Mouse (Mus musculus): ENCODE measurements around the gene Pgap3.
"Not testable (repeated sequence)": the region's sequence is repeated elsewhere in the genome, so short reads cannot be mapped to it uniquely, and the experiment has no call there.

The Pgap3 gene

DNA sequence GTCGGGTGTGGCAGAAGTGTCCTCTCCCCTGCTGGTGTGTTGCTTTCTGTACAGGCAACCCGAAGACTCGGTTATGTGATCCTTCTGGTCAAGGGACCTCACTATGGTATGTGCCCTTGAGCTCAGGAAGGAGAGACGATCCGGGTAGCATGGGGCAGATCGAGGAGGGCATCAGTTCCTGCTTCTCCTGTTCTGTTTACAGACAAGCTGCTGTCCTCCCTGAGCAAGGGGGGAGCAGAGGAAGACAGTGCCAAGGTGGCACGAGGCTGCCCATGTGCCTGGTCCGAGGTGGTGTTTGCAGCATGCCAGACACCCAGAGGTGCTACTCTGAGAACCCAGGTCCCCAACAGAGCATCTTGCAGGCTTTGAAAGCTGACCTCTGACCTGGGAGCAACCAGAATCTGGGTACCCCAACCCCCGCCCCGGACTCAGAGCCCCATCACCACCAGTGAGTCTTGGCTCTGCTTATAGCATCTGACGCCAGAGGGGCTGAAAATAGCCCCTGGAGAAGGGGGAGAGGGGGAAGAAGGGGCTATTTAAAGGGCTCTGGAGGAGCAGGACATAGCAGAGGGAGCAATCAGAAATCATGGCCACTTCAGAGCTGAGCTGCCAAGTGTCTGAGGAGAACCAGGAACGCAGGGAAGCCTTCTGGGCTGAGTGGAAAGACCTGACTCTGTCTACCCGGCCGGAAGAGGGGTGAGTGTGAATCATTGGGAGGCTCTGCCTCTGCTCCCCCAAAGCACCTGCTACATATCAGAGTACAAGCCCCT, 16.8 kb downstream of the Pgap3 start, which contains the start of gene Tcap:
Gene Tcap, plus strand, starts transcription at position 551 of the 770 bp plus-strand sequence.
- DNase-seq (ENCODE audit: low spot score in 2 of 2) = no peak

DNA sequence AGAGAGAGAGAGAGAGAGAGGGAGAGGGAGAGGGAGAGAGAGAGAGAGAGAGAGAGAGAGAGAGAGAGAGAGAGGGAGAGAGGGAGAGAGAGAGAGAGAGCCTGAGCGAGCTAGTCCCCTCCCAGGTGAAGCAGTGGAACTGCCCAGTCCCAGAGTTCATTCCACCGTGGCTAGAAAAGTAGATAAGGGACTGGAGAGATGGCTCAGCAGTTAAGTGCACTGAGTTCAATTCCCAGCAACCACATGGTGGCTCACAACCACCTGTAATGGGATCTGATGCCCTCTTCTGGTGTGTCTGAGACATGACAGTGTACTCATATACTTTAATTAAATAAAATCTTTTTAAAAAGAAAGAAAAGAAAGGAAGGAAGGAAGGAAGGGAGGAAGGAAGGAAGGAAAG, 17.9 kb downstream of the Pgap3 start:
- DNase-seq (ENCODE audit: low spot score in 2 of 2) = not testable (repeated sequence)

DNA sequence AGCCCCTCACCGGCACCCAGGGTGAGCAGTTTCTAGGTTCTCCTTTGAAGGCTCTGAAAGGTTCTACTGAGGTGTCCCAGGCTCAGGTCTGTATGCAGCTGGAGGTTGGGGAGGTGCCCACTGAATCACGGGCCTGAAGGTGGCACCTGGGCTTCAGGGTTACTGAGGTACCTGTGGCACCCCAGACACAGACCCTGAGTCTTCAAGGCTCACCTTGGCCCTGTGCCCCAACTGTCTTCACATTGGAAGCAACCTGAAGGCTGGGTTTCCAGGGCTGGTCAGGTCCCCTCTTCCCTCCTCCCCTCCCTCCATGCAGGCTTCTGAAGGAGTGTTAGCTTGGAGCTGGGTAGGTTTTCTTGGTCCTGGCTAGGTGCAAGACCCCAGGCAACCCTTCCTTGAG, 18.6 kb downstream of the Pgap3 start:
- no peak for DNase-seq (ENCODE audit: low spot score in 2 of 2)

DNA sequence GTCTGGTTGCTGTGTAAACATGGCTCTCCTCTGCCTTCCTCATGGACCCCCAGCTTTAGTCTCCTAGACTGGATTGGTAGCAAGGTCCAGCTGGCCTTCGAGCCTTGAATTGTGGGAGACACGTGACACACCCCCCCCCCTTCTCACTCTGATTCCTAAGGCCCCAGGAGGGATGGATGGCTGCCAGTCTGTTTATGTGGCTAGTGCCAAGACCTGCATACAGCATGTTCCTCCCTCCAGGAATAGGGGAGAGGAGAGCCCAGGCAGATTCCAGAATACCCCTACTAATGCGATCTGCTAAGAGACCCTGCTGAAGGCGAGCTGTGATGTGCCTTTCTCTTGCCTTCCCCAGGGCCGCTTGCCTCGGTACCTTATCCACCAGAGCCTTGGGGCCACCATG, 20.2 kb downstream of the Pgap3 start:
- no peak for DNase-seq (ENCODE audit: low spot score in 2 of 2)

DNA sequence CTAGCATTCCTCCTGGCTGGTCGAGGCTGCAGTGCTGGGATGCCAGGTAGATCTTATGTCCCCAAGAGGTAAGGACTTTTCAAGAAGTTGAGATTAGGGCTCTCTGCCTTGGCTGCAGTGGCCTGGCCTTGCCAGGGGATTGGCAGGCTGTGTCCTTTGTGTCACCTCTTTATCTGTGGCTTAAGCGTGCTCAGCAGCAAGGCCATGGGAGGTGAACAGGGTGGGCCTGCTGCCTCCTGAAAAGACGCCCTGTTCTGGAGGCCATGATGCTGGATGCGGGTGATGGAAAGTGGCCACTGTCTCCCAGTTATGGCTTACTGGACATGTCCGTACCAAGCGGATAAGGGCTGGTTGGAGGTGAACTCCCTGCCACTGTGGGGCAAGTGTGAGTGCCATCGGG, 20.9 kb downstream of the Pgap3 start:
- no peak for DNase-seq (ENCODE audit: low spot score in 2 of 2)

DNA sequence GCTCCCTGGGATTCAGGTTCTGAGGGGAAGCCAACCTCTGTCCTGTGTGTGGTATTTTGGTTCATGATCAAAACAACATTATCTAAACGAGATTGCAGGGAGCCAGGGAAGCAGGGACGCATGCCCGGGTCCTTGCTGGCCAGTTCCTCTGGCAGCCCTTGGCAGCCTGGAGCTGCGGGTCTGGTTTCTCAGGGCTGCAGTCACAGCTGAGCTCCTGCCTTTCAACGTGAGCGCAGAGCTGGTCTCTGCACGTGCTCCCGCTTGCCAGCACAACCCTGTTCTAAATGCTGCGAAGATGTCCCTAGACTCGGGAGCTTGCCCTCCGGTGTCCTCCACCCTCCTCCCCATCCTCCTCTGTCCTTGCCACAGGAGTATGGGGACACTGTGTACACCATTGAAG, 22.5 kb downstream of the Pgap3 start:
- DNase-seq (ENCODE audit: low spot score in 2 of 2) = no peak

DNA sequence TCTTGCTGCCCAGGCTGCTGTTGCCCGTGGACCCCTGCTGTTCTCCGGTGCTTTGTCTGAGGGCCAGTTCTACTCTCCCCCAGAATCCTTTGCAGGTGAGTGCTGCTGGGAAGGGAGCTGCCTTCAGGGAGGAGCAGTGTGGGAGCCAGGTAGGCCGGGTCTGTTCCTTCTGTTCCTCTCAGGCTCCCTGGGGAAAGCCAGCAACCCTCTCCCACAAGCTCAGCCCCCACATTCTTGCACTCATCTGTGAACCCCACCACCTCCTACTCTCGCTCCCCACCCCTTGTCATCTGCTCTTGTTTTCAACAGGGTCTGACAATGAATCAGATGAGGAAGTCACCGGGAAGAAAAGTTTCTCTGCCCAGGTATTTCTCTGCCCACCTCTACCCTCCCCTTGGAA, 23.5 kb downstream of the Pgap3 start:
- no peak for DNase-seq (ENCODE audit: low spot score in 2 of 2)

DNA sequence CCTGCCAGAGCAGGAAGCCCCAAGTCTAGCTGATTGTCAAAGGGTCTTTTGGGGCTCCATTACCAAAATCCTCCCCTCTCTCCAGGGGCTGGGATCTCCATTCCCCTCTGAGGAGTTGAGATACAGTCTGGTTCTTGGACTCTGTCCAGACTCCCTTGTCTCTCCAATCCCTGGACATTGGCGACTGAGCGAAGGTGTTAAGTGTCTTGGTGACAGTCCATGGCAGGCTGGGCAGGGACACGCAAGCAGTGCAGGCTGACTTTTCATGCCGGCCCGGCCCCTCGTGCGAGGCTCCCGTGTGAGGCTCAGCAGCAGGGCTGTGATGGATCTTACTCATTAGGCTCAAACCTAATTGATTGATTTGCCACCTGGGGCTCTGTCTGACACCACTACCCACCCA, 26.0 kb downstream of the Pgap3 start:
- no peak for DNase-seq (ENCODE audit: low spot score in 2 of 2)

DNA sequence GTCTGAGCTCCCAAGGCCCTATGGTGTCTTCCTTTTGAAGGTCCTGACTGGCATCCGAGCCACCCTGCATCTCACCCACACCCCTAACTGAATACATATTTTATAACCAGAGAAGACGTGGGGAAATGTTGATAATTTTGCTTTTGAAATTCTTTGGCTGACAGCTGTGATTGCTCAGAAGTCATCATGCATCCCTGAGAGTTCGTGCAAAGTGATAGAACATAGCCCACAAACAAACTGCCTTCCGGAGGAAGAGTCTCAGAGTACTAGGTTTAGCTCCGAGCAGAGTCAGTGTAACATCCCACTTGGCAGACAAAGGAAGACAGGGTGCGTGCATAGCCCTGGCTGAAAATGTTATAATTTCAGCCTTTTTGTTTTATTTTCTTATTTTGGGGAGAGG, 27.0 kb downstream of the Pgap3 start:
- no peak for DNase-seq (ENCODE audit: low spot score in 2 of 2)

DNA sequence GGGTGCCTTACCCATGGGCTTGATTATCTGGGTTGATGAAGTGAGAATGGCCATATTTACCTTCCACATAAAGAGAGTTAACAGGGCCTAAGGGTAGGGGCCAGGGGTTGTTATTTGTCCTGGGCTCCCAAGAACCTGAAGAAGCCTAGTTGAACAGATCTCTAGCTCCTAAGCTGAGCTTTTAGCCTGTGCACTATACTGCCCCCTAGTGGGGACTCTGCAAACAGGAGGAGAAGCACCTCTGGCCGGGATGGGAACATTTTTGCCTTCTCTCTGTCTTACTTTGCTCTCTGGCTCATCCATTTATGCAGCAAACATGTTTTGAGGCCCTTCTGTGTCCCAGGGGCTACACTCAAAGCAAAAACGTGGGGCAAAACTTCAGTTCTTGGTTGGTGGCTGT, 27.9 kb downstream of the Pgap3 start:
- DNase-seq (ENCODE audit: low spot score in 2 of 2) = no peak

DNA sequence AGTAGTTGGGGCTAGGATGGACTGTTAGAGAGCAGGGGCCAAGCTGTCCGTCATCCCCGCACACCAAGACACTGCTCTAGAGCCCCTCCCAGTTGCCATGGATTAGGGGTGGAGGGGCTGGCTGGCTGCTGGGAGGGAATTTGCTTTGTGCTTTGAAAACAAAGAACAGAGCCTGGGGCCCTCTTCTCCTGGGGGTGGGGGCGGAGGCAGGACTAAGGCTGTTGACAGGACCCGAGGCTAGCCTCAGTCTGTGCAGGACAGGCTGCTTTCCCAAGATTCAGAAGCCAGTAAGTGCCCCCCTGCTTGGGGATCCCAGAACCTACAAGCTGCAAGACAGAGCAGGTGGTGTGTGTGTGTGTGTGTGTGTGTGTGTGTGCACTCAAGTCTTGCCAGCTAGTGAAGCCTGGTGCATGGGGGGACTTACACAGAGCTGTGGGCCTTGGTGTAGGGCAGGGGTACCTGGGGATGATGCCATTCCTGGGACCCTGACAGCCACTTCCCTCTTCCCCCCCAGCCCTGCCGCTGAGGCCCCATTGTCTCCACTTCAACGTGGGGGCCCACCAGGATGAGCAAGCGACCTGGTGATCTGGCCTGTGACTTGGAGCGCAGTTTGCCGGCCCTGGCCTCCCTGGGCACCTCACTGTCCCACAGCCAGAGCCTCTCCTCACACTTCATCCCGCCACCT, 28.6 kb downstream of the Pgap3 start:
- DNase-seq (ENCODE audit: low spot score in 2 of 2) = no peak

DNA sequence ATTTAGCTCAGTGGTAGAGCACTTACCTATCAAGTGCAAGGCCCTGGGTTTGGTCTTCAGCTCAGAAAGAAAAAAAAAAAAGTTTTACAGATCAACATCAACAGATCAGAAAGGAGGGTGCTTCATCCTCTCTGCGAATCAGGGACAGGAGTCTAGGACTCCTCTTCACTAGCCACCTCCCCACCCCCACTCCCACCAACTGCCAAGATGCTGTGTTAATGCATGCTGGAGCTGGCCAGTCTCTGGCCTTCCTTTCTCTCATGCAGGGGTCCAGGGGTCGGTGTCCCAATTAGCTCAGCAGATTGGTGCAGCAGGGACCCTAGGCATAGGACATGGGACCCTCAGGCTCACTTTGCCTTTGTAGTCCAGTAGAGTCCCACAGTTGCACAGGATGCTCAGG, 29.7 kb downstream of the Pgap3 start:
- DNase-seq (ENCODE audit: low spot score in 2 of 2) = no peak

DNA sequence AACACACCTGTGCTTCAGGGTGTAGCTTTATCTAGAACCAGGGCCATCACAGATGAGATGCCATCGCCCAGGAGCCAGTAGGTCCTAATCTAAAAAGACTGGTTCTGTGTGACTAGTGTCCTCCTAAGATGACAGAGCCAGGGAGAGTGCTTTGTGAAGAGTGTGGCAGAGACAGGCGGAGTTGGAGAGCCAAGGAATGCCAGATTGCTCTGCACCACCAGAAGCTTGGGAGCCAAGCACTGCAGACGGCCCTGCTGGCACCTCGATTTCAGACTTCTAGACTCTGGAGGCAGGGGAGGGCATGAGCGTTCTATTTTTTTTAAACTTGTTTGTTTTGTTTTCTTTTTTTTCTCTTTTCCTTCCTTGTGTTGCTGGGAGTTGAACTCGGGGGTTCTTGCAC, 31.0 kb downstream of the Pgap3 start:
- DNase-seq (ENCODE audit: low spot score in 2 of 2) = no peak

DNA sequence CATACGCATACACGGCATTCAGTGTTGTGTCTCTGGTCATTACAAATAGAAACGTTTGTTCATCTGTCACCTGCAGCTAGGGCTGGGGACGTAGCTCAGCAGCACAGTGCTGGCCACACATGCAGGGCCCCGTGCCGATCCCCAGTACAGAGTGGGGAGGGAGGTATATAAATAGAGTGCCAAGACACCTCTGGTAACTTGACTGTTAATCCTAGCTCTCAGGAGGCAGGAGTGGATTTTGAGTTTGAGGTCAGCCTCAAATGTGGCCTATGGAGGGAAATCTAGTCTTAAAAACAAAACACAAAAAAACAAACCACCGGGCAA, 32.5 kb downstream of the Pgap3 start:
- no peak for DNase-seq (ENCODE audit: low spot score in 2 of 2)

DNA sequence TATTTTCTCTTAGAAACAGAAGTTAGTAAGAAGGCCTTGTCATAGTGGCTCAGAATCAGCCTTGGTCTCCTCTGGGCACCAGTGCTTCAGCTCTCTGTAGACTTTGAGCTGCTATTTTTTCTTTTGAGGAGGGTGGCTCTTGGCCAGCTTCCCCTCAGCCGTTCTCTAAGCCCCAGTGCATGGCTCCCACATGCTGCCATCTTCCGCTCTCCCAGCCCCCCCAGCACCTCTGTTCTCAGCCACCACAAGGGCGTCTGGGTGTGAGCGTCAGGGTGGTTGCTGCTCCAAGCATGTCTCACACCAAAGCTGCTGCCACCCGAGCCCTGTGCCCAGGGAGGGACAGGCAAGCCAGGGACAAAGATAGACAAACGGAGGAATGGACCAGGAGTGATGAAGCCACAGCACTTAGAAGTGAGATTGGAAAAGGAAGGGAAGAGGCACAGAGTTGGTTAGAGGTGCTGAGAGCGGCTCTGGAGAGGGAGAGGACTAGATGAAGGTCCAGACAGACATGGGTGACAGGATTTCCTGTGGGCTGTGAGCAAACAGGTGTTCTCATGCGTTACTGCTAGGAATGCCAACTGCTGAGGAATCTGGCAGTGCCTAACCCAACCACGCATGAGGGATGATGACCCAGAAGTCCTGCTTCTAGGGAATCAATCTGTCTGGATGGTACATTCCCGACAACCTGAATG, 33.0 kb downstream of the Pgap3 start:
- no peak for DNase-seq (ENCODE audit: low spot score in 2 of 2)

DNA sequence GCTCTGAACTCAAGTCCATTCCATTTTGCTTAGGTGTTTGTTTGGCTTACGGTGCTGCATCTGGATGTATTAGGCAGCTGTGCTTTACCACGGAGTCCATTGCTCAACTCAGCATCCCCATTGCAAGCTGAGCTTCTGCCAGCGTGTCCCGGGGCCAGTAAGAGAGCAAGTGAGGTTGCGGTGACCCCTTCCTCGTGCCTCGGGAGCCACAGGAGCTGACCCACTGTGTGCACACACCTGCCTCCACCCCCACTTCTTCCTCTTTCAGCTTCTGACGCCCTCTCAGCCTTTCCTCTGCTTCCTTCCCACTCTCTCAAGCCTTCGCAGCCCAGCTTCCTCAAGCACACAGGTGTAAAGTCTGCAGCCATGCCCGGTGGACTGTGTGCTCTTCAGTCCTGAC, 34.0 kb downstream of the Pgap3 start:
- DNase-seq (ENCODE audit: low spot score in 2 of 2) = no peak

DNA sequence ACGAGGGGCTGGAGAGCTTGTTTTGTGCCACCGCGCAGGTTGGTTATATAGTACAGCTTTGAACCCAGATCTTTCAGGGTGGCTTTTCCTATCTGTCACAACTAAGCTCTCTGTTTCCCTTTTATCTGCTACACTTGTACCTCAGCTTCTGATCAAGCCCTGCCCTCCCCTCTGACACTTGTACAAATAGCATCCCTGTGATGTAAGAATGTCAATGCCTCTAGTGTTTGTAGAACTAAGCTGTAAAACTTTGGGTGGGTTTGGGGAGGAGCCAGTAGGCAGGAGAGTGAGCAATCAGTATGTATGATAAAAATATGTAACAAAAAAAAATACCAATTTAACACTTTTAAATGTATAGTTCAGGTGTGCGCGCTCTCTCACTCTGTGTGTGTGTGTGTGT, 35.9 kb downstream of the Pgap3 start:
- DNase-seq (ENCODE audit: low spot score in 2 of 2) = no peak

DNA sequence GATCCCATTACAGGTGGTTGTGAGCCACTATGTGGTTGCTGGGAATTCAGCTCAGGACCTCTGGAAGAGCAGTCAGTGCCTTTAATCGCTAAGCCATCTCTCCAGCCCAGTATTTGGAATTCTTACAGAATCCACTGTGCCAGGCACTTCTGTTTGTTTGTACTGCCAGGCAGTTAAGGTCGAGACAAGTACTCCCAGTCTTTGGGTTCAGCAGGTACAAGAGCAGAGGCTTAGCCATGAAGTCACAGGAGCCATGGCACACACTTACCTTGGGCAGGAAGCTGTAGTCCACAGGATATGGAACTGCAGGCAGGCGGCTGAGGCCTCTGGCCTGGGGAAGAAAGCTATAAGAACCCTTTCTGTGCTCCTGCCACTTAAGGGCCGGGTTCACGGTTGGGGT, 36.5 kb downstream of the Pgap3 start:
- DNase-seq (ENCODE audit: low spot score in 2 of 2) = no peak

DNA sequence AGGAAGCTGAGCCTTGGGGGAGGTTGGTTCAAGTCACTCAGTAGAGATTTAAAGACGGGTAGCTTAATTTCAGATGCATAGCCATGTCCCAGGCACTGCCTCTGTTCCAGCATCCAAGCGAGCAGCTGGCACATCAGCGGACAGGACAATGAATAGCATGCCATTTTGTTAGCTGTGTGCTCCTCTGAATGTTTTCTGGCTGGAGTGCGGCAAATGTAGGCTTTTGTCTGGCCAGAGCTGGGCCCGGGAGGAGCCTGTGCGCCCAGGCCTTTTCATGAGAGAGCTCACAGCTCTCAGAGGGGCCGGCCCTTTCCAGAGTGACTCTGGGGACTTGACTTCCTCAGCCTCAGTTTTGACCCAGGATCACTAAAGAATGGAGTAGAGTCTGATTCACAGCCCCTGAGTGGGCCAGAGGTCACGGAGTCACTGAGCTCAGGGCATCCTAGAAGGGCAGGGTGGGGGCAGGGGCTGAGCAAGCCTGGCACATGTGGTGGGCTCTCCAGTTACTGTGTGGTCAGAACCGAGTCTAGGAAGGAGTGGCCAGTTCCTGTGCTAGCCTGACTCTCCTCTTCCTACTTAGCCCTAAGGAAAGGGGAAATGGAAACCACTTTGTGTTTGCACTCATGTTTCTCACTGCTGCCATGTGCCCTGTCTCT, 39.3 kb downstream of the Pgap3 start:
- no peak for DNase-seq (ENCODE audit: low spot score in 2 of 2)

DNA sequence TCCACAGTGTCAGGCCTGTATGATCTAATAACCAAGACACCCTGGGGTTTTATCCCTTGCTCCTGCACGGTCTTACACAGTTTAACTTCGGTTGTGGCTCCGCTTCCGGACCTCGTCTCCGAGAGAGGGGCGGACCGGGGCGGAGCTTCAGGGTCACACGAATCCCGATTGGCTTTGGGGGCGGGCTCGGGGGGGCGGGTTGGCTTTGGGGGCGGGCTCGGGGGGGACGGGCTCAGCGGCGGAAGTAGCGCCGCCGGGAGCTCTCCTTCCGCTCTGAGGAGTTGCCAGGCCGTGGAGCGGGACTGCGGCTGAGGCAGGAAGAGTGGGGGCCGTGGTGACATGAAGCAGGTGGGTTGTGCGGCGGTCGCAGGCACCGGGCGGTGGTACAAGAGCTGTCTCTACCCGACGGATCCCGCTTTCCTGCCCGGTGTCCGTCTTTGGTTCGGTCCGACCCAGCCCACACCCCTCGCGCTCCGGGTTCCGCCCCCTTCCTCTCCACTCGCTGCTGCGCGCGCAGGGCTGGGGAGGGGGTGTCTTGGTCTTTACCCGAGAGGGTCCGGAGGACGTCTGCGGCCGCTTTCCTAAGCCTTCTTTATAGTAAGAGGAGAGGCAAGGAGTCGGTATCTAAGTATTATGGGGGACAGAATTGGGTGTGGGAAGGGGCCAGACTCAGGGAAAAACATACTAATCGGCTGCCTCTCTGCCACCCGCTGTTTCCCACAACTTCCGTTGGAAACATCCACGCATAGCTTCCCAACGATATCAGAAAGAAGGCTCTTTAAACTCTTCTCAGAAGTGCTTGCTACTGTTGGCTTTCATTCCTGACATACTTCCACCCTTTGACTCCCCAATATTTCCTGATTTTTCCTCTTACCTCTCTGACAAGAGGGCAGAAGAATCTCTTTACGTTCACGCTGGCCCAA, 41.9 kb downstream of the Pgap3 start, which contains the start of gene Stard3:
Gene Stard3, plus strand, starts transcription at position 208 of the 923 bp plus-strand sequence.
- DNase-seq (ENCODE audit: low spot score in 2 of 2) = peak; percentile 74 to 92

DNA sequence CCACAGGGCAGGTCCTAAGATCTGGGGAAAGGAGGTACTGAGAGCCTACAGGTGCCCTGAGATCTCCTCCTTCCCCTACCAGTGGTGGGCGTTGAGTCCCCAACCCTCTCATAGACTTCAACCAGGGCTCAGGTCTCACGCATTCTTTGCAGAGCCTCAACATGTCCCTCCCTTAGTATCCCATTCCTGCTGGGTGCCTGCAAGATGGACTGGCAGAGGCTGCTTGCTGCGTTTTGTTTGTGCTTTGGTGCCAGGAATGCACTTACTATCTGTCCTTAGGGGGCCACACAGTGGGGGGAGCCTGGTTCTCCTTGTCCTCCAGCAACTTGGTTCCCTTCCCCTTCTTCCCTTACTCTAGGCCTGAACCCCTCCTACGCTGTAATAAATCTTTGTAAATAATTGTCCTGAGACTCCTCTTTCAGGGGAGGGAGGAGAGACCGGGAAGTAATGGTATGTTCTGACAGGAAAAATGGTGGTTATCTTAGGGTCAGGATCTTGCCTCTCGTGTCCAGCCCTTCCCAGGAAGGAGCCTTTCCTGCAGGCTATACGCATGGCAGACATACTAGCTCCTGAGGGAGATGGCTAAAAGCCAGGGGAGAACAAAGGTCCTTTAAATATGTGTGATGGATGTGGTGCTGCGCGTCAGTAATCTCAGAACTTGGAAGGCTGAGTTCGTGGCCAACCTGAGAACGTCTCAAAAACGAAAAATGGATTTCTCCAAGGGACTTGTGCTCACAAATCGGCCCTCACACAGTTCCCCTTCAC, 42.7 kb downstream of the Pgap3 start:
- no peak for DNase-seq (ENCODE audit: low spot score in 2 of 2)
